8 mouse cellular contexts compared by ENCODE assay signal in genomic region chr11:75139122-75139963, GRCm38 (mm10). TPM values are rescaled to one million over a fixed set of nuclear protein-coding genes. Genes with fewer than 3 reads are reported as not detected.
A peak's percentile ranks its signal among the peaks of the same experiment; 100 is the strongest.
DNase-seq lines count a peak whose midpoint lies in the region; ATAC-seq and TF ChIP-seq lines count a peak whose summit lies in the region.

No protein-coding gene starts in this region.

- peaks cover under 1% of the 10 kb centered on the region; the same call in 1 of the 2 replicates for H3K36me3 ChIP-seq in heart, embryonic 11.5 days (ENCODE audit: control insufficient read depth, insufficient read depth, low read length)

- H3K9me3 ChIP-seq in heart, embryonic 11.5 days (replicated peaks; ENCODE audit: control insufficient read depth, low read length) = no peaks in the 10 kb centered on the region

- H3K27ac ChIP-seq in heart, embryonic 11.5 days (ENCODE audit: low read depth, low read length) = peak overlapping the region; percentile 89

- no peak for TF ChIP-seq CTCF in brain, embryonic 14.5 days (IDR thresholded peaks at IDR 0.05; ENCODE audit: borderline replicate concordance, extremely low read depth, insufficient read depth, insufficient read length)

- H3K4me2 ChIP-seq in heart, embryonic 11.5 days = peak overlapping the region; percentile 27; the same call in 1 of the 2 replicates

- 0 out of 2 replicates have a peak overlapping the region, but pooled peaks have one; percentile 28 for H3K9ac ChIP-seq in heart, embryonic 11.5 days (ENCODE audit: low read depth, low read length)

- TF ChIP-seq POLR2A in brain, embryonic 14.5 days (IDR thresholded peaks at IDR 0.05; ENCODE audit: borderline replicate concordance, extremely low read depth, insufficient read depth, insufficient read length, poor library complexity, severe bottlenecking) = no peak

- no peak overlapping the region for H3K4me3 ChIP-seq in heart, embryonic 11.5 days (ENCODE audit: low read depth, low read length)

- 31% methylated on average over 11 of the region's 11 CpGs for WGBS in heart, embryonic 11.5 days (ENCODE audit: insufficient replicate concordance)

- H3K4me1 ChIP-seq in heart, embryonic 11.5 days (ENCODE audit: control insufficient read depth, insufficient read depth, low read length) = peaks cover 52% of the 10 kb centered on the region

- peak; percentile 74 for ATAC-seq in heart, embryonic 11.5 days (replicated peaks; ENCODE audit: insufficient number of reproducible peaks, low FRiP score, low TSS enrichment)
- ATAC-seq in activated CD4-positive, CD25-positive, alpha-beta regulatory T cell, adult 4 months = no peak

- H3K27me3 ChIP-seq in heart, embryonic 11.5 days (ENCODE audit: control insufficient read depth, insufficient read depth, low read length) = no peaks in the 10 kb centered on the region

- peak; percentile 57 to 85 for DNase-seq in adrenal gland, adult (ENCODE audit: inconsistent age in 2 of 2, low spot score in 1 of 2)
- DNase-seq in adrenal gland, postnatal 4 days (ENCODE audit: low spot score in 2 of 2) = no peak
- peak; percentile 44 for DNase-seq in brain, embryonic 14.5 days (ENCODE audit: low read depth)
- peak; percentile 72 for DNase-seq in kidney, adult 9 months
- DNase-seq in lung, postnatal 10 days = peak; percentile 94
- DNase-seq in frontal cortex, adult 2 months (ENCODE audit: extremely low spot score in 1 of 2, low spot score in 1 of 2) = no peak

RNA-seq across cellular contexts. Expression of gene Hic1, which starts 30.0 kb away (rescaled TPM):
- 10 to 100 TPM; 22.9 to 29.2 TPM for total RNA-seq in adrenal gland, postnatal 4 days (2021)
- polyA plus RNA-seq in brain, embryonic 14.5 days (2012; rRNA removed) = 8.3 and 11.7 TPM in 2 replicates
- 2.5 and 3.0 TPM in 2 replicates for polyA plus RNA-seq in heart, embryonic 11.5 days (2014; fragmentation: Nextera tagmentation; extraction: Ambion mirVana)
- 4.1 and 4.2 TPM in 2 replicates for polyA plus RNA-seq in frontal cortex, adult 2 months (2012; rRNA removed)
- under 1 TPM in 1 of 2 experiments, not detected in 1; 0.38 TPM for polyA plus RNA-seq in activated CD4-positive, CD25-positive, alpha-beta regulatory T cell, adult 4 months (2017; shearing (Covaris generic))

RNA-seq across cellular contexts. Expression of gene Ovca2, which starts 39.3 kb away (rescaled TPM):
- 10 to 100 TPM; 16.0 to 17.4 TPM for total RNA-seq in adrenal gland, postnatal 4 days (2021)
- 20.0 and 23.8 TPM in 2 replicates for polyA plus RNA-seq in brain, embryonic 14.5 days (2012; rRNA removed)
- 23.4 and 24.6 TPM in 2 replicates for polyA plus RNA-seq in heart, embryonic 11.5 days (2014; fragmentation: Nextera tagmentation; extraction: Ambion mirVana)
- polyA plus RNA-seq in frontal cortex, adult 2 months (2012; rRNA removed) = 17.3 and 18.5 TPM in 2 replicates
- 10 to 100 TPM; 28.4 to 32.8 TPM for polyA plus RNA-seq in activated CD4-positive, CD25-positive, alpha-beta regulatory T cell, adult 4 months (2017; shearing (Covaris generic))

RNA-seq across cellular contexts. Expression of gene Dph1, which starts 51.7 kb away (rescaled TPM):
- 10 to 100 TPM; 26.8 to 29.0 TPM for total RNA-seq in adrenal gland, postnatal 4 days (2021)
- polyA plus RNA-seq in brain, embryonic 14.5 days (2012; rRNA removed) = 19.3 and 23.9 TPM in 2 replicates
- polyA plus RNA-seq in heart, embryonic 11.5 days (2014; fragmentation: Nextera tagmentation; extraction: Ambion mirVana) = 16.5 and 21.0 TPM in 2 replicates
- 21.2 and 22.2 TPM in 2 replicates for polyA plus RNA-seq in frontal cortex, adult 2 months (2012; rRNA removed)
- polyA plus RNA-seq in activated CD4-positive, CD25-positive, alpha-beta regulatory T cell, adult 4 months (2017; shearing (Covaris generic)) = 1 to 10 TPM; 8.3 to 9.6 TPM

RNA-seq across cellular contexts. Expression of gene Rtn4rl1, which starts 54.2 kb away (rescaled TPM):
- 10 to 100 TPM; 33.3 to 33.8 TPM for total RNA-seq in adrenal gland, postnatal 4 days (2021)
- polyA plus RNA-seq in brain, embryonic 14.5 days (2012; rRNA removed) = 6.6 and 12.1 TPM in 2 replicates
- 12.7 and 16.8 TPM in 2 replicates for polyA plus RNA-seq in heart, embryonic 11.5 days (2014; fragmentation: Nextera tagmentation; extraction: Ambion mirVana)
- 25.3 and 28.1 TPM in 2 replicates for polyA plus RNA-seq in frontal cortex, adult 2 months (2012; rRNA removed)
- 1 to 10 TPM; 1.6 to 1.8 TPM for polyA plus RNA-seq in activated CD4-positive, CD25-positive, alpha-beta regulatory T cell, adult 4 months (2017; shearing (Covaris generic))

Comparison
In these comparisons a context has a peak if more than half of its experiments do, and no peak if none do; other contexts are left out.
1. DNase-seq: peak in adrenal gland, adult (2 of 2), brain, embryonic 14.5 days (single experiment), kidney, adult 9 months (single experiment) and lung, postnatal 10 days (single experiment); none in adrenal gland, postnatal 4 days (0 of 2) and frontal cortex, adult 2 months (0 of 2).